Mouse (Mus musculus): ENCODE data around the gene Fndc3b.

DNA sequence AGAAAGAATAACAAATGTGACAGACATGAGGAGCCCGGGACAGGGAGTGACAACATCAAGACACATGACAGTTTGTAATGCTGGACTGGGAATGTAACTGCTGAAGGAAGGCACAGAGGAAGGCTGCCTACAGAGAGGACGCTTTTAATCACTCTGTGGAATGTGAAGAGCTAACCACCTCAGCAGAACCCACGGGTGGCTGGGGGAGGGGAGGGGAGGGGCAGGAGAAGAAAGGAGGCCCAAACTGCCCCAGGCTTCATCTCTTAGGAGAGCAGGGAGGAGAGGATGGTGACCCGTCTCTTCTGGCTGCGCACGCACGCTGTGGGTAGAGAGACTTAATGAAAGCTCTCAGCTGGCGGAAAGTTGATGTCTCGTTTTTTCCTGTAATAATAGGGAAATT lies 25.1 kb upstream of the Fndc3b start:
- TF ChIP-seq TAL1 (IDR thresholded peaks at IDR 0.05; ENCODE audit: low read length) = no peak
- TF ChIP-seq GATA1 (IDR thresholded peaks at IDR 0.05; ENCODE audit: low read length) = no peak
